Mouse (Mus musculus) C2C12 (cell line): ENCODE data around the gene Gramd1a.

Experiments
- CEBPB ChIP-seq: IDR thresholded peaks from one replicate; pipeline ENCODE4 v1.6.1; 2011; ENCODE audit warnings: low read depth, mild to moderate bottlenecking, control low read depth, moderate library complexity
- CTCF ChIP-seq: IDR thresholded peaks from one replicate; pipeline ENCODE4 v1.5.1; 2011; ENCODE audit not compliant: control insufficient read depth, insufficient read depth, insufficient read length
- FOSL1 ChIP-seq: IDR thresholded peaks from one replicate; pipeline ENCODE4 v1.8.0; 2011; ENCODE audit warnings: mild to moderate bottlenecking, low read length; ENCODE audit not compliant: poor library complexity, insufficient read depth, severe bottlenecking
- MAX ChIP-seq: IDR thresholded peaks from one replicate; pipeline ENCODE4 v1.6.1; 2011; ENCODE audit warnings: mild to moderate bottlenecking, control low read depth
- MYOG ChIP-seq: IDR thresholded peaks from one replicate; pipeline ENCODE4 v1.6.1; 2011; ENCODE audit not compliant: control insufficient read depth, insufficient read length; ENCODE audit errors: extremely low read depth
- USF1 ChIP-seq: IDR thresholded peaks from one replicate; pipeline ENCODE4 v1.6.1; 2011; ENCODE audit warnings: low read depth, mild to moderate bottlenecking, control low read depth, moderate library complexity

GRCm38 (mm10) chr7:31100786-31101185 is 54.9 kb downstream of the Gramd1a start:
- TF ChIP-seq CTCF: no peak
- TF ChIP-seq CEBPB: no peak
- no peak for TF ChIP-seq USF1
- TF ChIP-seq FOSL1: no peak
- TF ChIP-seq MYOG: no peak
- TF ChIP-seq MAX: no peak
